Mouse (Mus musculus) hindbrain, embryonic 16.5 days (tissue): ENCODE measurements at regions not wholly inside any gene's neighbourhood (a gene's known extent, or its start where the extent isn't known, plus 50 kb on each side); places are given as distances from the start of the nearest gene placed in this dataset.

Experiments used
- ATAC-seq: fragments of 200-750 bp; cut with Nextera tagmentation; 2 replicates; pipeline ENCODE4 v1.8.0; 2017; ENCODE audit warnings: moderate TSS enrichment, moderate library complexity
- H3K27ac ChIP-seq: fragments of 300-500 bp; sonication (generic); 2 replicates; pipeline ENCODE4 v1.5.1; 2014; ENCODE audit warnings: low read depth, mild to moderate bottlenecking, control low read depth, low read length, moderate library complexity
- H3K27me3 ChIP-seq: fragments of 300-500 bp; sonication (generic); replicated peaks from 2 replicates; pipeline ENCODE4 v1.6.1; 2014; ENCODE audit warnings: low read length; ENCODE audit not compliant: control insufficient read depth, insufficient read depth
- H3K36me3 ChIP-seq: fragments of 300-500 bp; sonication (generic); 2 replicates; pipeline ENCODE4 v1.6.1; 2014; ENCODE audit warnings: mild to moderate bottlenecking, low read length, moderate library complexity, mixed read lengths; ENCODE audit not compliant: control insufficient read depth, insufficient read depth
- H3K4me1 ChIP-seq: fragments of 300-500 bp; sonication (generic); 2 replicates; pipeline ENCODE4 v1.6.1; 2014; ENCODE audit warnings: low read depth, low read length; ENCODE audit not compliant: control insufficient read depth, insufficient read depth
- H3K4me2 ChIP-seq: fragments of 300-500 bp; sonication (generic); 2 replicates; pipeline ENCODE4 v1.6.1; 2014; ENCODE audit warnings: mild to moderate bottlenecking, low read length, control low read depth, moderate library complexity
- H3K4me3 ChIP-seq: fragments of 300-500 bp; sonication (generic); 2 replicates; pipeline ENCODE4 v1.5.1; 2014; ENCODE audit warnings: mild to moderate bottlenecking, low read length, control low read depth, moderate library complexity
- H3K9ac ChIP-seq: fragments of 300-500 bp; sonication (generic); 2 replicates; pipeline ENCODE4 v1.6.1; 2014; ENCODE audit warnings: low read depth, mild to moderate bottlenecking, control low read depth, low read length, moderate library complexity
- H3K9me3 ChIP-seq: fragments of 300-500 bp; sonication (generic); 2 replicates; pipeline ENCODE4 v1.6.1; 2014; ENCODE audit warnings: mild to moderate bottlenecking, low read length, moderate library complexity; ENCODE audit not compliant: control insufficient read depth
- WGBS: fragments of 180-500 bp; shearing (Covaris S2); extraction: QIAGEN DNeasy Blood & Tissue Kit; methylation state at CpG from one replicate; pipeline ENCODE4 v1.1.7; 2014; 5-methylcytosine and 5-hydroxymethylcytosine counted together

GRCm38 (mm10) chr9:97162465-97162864 lies 51.5 kb upstream of the Slc25a36 start:
- no peak overlapping the region for H3K4me2 ChIP-seq
- H3K27ac ChIP-seq: no peak overlapping the region
- no peak overlapping the region for H3K9ac ChIP-seq

More at GRCm38 (mm10) chr9:97162465-97162864, 51.5 kb upstream of the Slc25a36 start:
- H3K4me1 ChIP-seq: no peaks in the 10 kb centered on the region
- no peaks in the 10 kb centered on the region for H3K36me3 ChIP-seq
- H3K9me3 ChIP-seq: no peaks in the 10 kb centered on the region
- no peaks in the 10 kb centered on the region for H3K27me3 ChIP-seq
- whole genome bisulfite sequencing: 24% methylated on average over 2 of the region's 2 CpGs
- ATAC-seq: no peak
- H3K4me3 ChIP-seq: no peak overlapping the region
